Mouse (Mus musculus) kidney, postnatal 14 days (tissue): ENCODE results near the gene Ppa2.

ENCODE experiments used
- DNase-seq: peaks from one replicate; pipeline ENCODE4 v3.0.0; 2022; ENCODE audit warnings: mixed read lengths

The Ppa2 gene

GRCm38 (mm10) chr3:133332280-133332679 lies 22.4 kb downstream of the Ppa2 start:
- DNase-seq, result no peak

GRCm38 (mm10) chr3:133333267-133334170 lies 23.6 kb downstream of the Ppa2 start:
- no peak for DNase-seq

- no peak for DNase-seq
Measured at GRCm38 (mm10) chr3:133334691-133335090, 24.8 kb downstream of the Ppa2 start.

- no peak for DNase-seq
Measured at GRCm38 (mm10) chr3:133335166-133335565, 25.3 kb downstream of the Ppa2 start.

GRCm38 (mm10) chr3:133336400-133336799 lies 26.5 kb downstream of the Ppa2 start:
- DNase-seq, result no peak

- DNase-seq, result no peak
Measured at GRCm38 (mm10) chr3:133338851-133339356, 29.0 kb downstream of the Ppa2 start.

- peak; percentile 61 for DNase-seq
Measured at GRCm38 (mm10) chr3:133339411-133339823, 29.5 kb downstream of the Ppa2 start.

GRCm38 (mm10) chr3:133341106-133341505 lies 31.2 kb downstream of the Ppa2 start:
- DNase-seq, result no peak

GRCm38 (mm10) chr3:133347535-133347934 lies 37.6 kb downstream of the Ppa2 start:
- DNase-seq, result peak; percentile 38

GRCm38 (mm10) chr3:133348847-133349246 lies 38.9 kb downstream of the Ppa2 start:
- DNase-seq, result no peak

- no peak for DNase-seq
Measured at GRCm38 (mm10) chr3:133357426-133357974, 47.6 kb downstream of the Ppa2 start.

- no peak for DNase-seq
Measured at GRCm38 (mm10) chr3:133357977-133358376, 48.1 kb downstream of the Ppa2 start.

- no peak for DNase-seq
Measured at GRCm38 (mm10) chr3:133361406-133361805, 51.5 kb downstream of the Ppa2 start.

GRCm38 (mm10) chr3:133364138-133364537 lies 54.2 kb downstream of the Ppa2 start:
- no peak for DNase-seq

GRCm38 (mm10) chr3:133366096-133366495 lies 56.2 kb downstream of the Ppa2 start:
- DNase-seq, result no peak

- no peak for DNase-seq
Measured at GRCm38 (mm10) chr3:133378174-133378573, 68.3 kb downstream of the Ppa2 start.

- DNase-seq, result no peak
Measured at GRCm38 (mm10) chr3:133379997-133380396, 70.1 kb downstream of the Ppa2 start.

- DNase-seq, result no peak
Measured at GRCm38 (mm10) chr3:133381519-133381918, 71.6 kb downstream of the Ppa2 start.

GRCm38 (mm10) chr3:133382147-133382546 lies 72.2 kb downstream of the Ppa2 start:
- no peak for DNase-seq

- peak; percentile 12 for DNase-seq
Measured at GRCm38 (mm10) chr3:133384164-133384708, 74.3 kb downstream of the Ppa2 start.

- DNase-seq, result no peak
Measured at GRCm38 (mm10) chr3:133387283-133387682, 77.4 kb downstream of the Ppa2 start.

- DNase-seq, result no peak
Measured at GRCm38 (mm10) chr3:133389803-133390387, 80.0 kb downstream of the Ppa2 start.

GRCm38 (mm10) chr3:133394531-133394930 lies 84.6 kb downstream of the Ppa2 start:
- no peak for DNase-seq
